Mouse (Mus musculus): Measurements from ENCODE around the gene Nr6a1. TPM values are rescaled to one million over a fixed set of nuclear protein-coding genes. Genes with fewer than 3 reads are reported as not detected.

Nr6a1 gene
- polyA plus RNA-seq, 1 experiment from 2014 or later = 0.87 TPM

GRCm38 (mm10) chr2:38711421-38711861 is 216.0 kb downstream of the Nr6a1 start:
- H3K9ac ChIP-seq = 0 out of 2 replicates have a peak overlapping the region, but pooled peaks have one; percentile 40

DNA sequence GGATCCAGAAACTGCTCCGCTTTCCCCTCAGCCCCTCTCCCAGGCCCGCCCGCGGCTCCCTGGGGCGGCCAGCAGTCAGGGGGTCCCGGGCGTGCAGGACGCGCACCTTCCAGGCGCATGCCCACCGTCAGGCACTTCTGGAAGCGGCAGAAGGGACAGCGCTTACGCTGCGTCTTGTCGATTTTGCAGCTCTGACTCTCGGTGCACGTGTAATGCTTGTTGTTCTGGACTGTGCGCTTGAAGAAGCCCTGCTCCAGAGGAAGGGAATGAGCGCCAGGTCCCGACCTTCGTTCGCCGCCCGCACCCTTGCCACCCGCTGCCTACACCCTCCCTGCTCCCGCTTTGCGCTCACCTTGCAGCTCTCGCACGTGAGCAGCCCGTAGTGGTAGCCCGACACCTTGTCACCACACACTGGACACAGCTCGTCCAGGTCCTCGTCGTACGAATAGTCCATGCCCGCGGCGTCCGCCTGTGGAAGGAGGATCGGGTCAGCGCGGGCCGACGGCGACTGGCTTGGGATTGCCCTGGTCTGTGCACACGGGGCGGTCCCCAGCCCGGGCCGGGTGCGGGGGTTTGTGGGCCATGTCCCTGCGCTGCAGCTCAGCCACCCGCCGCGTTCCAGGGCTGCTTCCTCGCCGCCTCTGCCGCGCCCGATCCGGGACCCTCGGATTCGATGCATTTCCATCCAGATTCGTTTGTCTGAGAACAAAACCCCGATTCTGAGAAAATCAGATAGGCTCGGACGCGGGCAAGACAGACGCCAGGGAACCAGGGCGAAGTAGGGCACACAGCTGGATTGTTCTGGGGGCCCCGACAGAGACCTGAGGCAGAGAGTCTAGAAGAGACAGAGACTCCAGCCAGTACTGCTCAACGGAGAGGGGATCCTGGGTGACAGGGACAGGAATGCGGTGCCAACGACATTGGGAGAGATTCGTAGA is 216.9 kb downstream of the Nr6a1 start:
- peaks cover 99% of the 10 kb centered on the region for H3K27me3 ChIP-seq (replicated peaks)
- H3K4me1 ChIP-seq = peaks cover 21% of the 10 kb centered on the region
- H3K4me3 ChIP-seq = peak overlapping the region; percentile 48
- no peak overlapping the region for H3K27ac ChIP-seq (replicated peaks)
- H3K9ac ChIP-seq = peak overlapping the region; percentile 16; the same call in 1 of the 2 replicates
- no peaks in the 10 kb centered on the region for H3K9me3 ChIP-seq
- no peaks in the 10 kb centered on the region for H3K36me3 ChIP-seq
- 1% methylated on average over 75 of the region's 75 CpGs for WGBS
- ATAC-seq (ENCODE audit: extremely low read depth, insufficient number of reproducible peaks, low FRiP score, low TSS enrichment) = no peak
- H3K4me2 ChIP-seq = peak overlapping the region; percentile 60

More at GRCm38 (mm10) chr2:38711421-38711861, 216.0 kb downstream of the Nr6a1 start:
- Histone ChIP-seq H3K27ac (replicated peaks) (no peak overlapping the region), H3K9me3 (no peaks in the 10 kb centered on the region), H3K27me3 (replicated peaks) (peaks cover 97% of the 10 kb centered on the region), H3K4me2 (peak overlapping the region; percentile 63), H3K36me3 (no peaks in the 10 kb centered on the region), H3K4me3 (peak overlapping the region; percentile 48), H3K4me1 (peaks cover 21% of the 10 kb centered on the region)
- ATAC-seq (ENCODE audit: extremely low read depth, insufficient number of reproducible peaks, low FRiP score, low TSS enrichment) = no peak
- WGBS = under 1% methylated on average over 40 of the region's 40 CpGs

DNA sequence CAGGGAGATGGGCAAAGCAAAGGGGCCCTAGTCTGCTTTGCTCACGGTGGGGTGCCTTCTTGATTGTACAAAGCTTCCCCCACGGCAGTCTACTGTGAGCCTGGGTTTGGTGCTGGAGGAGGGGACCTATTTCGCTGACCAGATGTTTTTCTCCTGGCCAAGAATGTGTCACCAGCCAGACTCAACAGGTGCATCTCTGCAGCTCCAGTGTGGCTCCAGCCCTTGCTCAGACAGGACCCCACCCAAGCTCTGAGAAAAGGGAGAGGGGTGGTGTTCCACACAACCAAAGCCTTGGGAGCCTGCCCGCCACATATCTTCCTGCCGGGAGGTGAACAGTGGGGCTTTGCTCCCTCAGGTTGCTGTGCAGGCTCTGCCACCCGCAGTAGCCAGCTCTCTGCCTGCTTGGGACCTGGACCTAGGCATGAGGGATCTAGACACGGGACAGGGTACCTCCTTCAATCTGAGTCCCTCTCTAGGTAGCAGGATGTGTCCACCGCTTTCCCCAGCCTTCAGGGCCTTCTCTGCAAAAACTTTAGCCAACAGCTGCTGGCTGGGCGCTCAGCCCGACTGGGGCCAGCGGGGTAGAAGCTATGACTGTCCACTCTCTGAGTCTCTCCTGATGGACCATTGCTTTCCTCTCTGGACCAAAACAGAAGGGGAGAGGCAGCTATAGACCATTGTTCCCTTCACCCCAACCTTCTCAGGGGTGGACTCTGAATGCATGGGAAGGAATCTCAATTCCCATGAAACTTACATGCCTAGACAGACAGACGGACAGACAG is 218.4 kb downstream of the Nr6a1 start:
- WGBS = 26% methylated on average over 12 of the region's 12 CpGs
- H3K36me3 ChIP-seq = no peaks in the 10 kb centered on the region
- H3K9ac ChIP-seq = no peak overlapping the region
- H3K27me3 ChIP-seq (replicated peaks) = peaks cover 100% of the 10 kb centered on the region
- H3K4me2 ChIP-seq = no peak overlapping the region
- no peaks in the 10 kb centered on the region for H3K9me3 ChIP-seq
- H3K4me3 ChIP-seq = no peak overlapping the region
- no peak for ATAC-seq (ENCODE audit: extremely low read depth, insufficient number of reproducible peaks, low FRiP score, low TSS enrichment)
- peaks cover 21% of the 10 kb centered on the region for H3K4me1 ChIP-seq
- no peak overlapping the region for H3K27ac ChIP-seq (replicated peaks)

GRCm38 (mm10) chr2:38706661-38707060 is 220.8 kb downstream of the Nr6a1 start:
- H3K9ac ChIP-seq = no peak overlapping the region
- no peak overlapping the region for H3K4me3 ChIP-seq
- H3K4me1 ChIP-seq = peaks cover 15% of the 10 kb centered on the region
- no peaks in the 10 kb centered on the region for H3K9me3 ChIP-seq
- WGBS = 29% methylated on average over 6 of the region's 6 CpGs
- H3K4me2 ChIP-seq = no peak overlapping the region
- peaks cover 99% of the 10 kb centered on the region for H3K27me3 ChIP-seq (replicated peaks)
- H3K36me3 ChIP-seq = no peaks in the 10 kb centered on the region
- no peak overlapping the region for H3K27ac ChIP-seq (replicated peaks)
- no peak for ATAC-seq (ENCODE audit: extremely low read depth, insufficient number of reproducible peaks, low FRiP score, low TSS enrichment)

DNA sequence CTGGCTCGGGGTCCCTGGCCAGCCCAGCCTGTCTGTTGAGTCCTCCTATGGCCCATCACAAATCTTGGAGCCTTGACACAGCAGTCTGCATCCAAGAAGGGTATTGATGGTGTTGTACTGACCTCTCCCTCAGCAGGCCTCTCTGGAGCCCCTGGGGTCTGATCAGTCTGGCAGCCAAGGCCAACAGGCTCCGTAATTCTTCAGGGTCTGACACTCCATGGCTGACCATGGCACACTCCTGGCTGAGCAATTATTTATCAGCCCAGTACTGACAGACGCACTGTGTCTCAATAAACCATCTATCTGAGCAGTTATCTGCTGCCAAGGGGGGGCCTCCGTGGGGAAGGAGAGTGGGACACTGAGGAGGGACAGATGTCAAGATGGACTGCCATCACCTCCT is 222.5 kb downstream of the Nr6a1 start:
- H3K4me3 ChIP-seq = no peak overlapping the region
- no peaks in the 10 kb centered on the region for H3K9me3 ChIP-seq
- ATAC-seq (ENCODE audit: extremely low read depth, insufficient number of reproducible peaks, low FRiP score, low TSS enrichment) = no peak
- no peak overlapping the region for H3K9ac ChIP-seq
- H3K36me3 ChIP-seq = no peaks in the 10 kb centered on the region
- peaks cover 97% of the 10 kb centered on the region for H3K27me3 ChIP-seq (replicated peaks)
- peaks cover under 1% of the 10 kb centered on the region; the same call in 1 of the 2 replicates for H3K4me1 ChIP-seq
- WGBS = 58% methylated on average over 4 of the region's 4 CpGs
- H3K27ac ChIP-seq (replicated peaks) = no peak overlapping the region
- no peak overlapping the region for H3K4me2 ChIP-seq

DNA sequence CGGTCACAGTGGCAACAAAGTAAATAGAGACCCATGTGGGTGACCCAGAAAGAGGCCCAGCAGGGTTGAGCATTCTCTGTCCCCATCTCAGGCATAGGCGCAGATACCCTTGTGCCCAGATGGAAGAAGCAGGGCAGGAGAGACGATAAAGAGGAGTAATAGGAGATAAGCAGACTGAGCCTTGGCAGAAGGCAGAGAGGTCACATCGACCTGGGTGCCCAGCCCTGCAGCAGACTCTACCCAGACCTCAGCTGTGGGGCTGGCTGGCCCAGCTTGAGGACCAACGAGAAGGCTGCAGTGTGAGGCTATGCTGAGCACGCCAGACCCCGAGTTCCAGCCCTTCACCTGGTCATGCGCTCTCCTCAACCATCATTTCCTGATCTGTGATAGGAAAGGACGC is 223.2 kb downstream of the Nr6a1 start:
- no peaks in the 10 kb centered on the region for H3K36me3 ChIP-seq
- no peaks in the 10 kb centered on the region for H3K9me3 ChIP-seq
- no peak overlapping the region for H3K27ac ChIP-seq (replicated peaks)
- H3K27me3 ChIP-seq (replicated peaks) = peaks cover 97% of the 10 kb centered on the region
- H3K4me2 ChIP-seq = no peak overlapping the region
- no peak overlapping the region for H3K9ac ChIP-seq
- no peak for ATAC-seq (ENCODE audit: extremely low read depth, insufficient number of reproducible peaks, low FRiP score, low TSS enrichment)
- H3K4me3 ChIP-seq = no peak overlapping the region
- 69% methylated on average over 9 of the region's 9 CpGs for WGBS
- H3K4me1 ChIP-seq = no peaks in the 10 kb centered on the region

DNA sequence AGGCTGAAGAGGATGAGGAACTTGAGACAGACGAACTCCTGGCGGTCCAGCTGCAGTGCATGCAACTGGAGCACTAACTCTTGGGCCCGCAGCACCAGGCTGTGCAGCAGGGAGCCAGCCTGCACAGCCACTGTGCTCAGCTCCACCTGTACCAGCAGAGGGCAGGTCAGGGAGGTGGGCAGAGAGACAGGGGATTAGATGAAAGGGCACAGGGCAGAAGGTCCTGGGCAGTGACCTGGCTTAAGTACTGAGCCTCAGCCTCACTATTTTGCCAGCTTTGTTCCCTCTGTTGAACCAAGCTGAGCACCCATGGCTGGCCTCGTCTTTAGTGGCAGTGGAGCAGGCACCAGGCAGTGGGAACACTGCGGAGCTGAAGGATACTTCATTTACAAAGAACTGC is 227.3 kb downstream of the Nr6a1 start:
- H3K27ac ChIP-seq (replicated peaks) = no peak overlapping the region
- H3K9me3 ChIP-seq = no peaks in the 10 kb centered on the region
- no peak overlapping the region for H3K9ac ChIP-seq
- 56% methylated on average over 5 of the region's 5 CpGs for WGBS
- ATAC-seq (ENCODE audit: extremely low read depth, insufficient number of reproducible peaks, low FRiP score, low TSS enrichment) = no peak
- H3K4me3 ChIP-seq = no peak overlapping the region
- no peak overlapping the region for H3K4me2 ChIP-seq
- H3K4me1 ChIP-seq = no peaks in the 10 kb centered on the region
- H3K36me3 ChIP-seq = no peaks in the 10 kb centered on the region
- peaks cover 97% of the 10 kb centered on the region for H3K27me3 ChIP-seq (replicated peaks)

- Histone ChIP-seq H3K9ac (no peak overlapping the region), H3K36me3 (no peaks in the 10 kb centered on the region), H3K4me3 (no peak overlapping the region), H3K4me2 (no peak overlapping the region), H3K27me3 (replicated peaks) (peaks cover 94% of the 10 kb centered on the region), H3K9me3 (no peaks in the 10 kb centered on the region), H3K4me1 (no peaks in the 10 kb centered on the region), H3K27ac (replicated peaks) (no peak overlapping the region)
- ATAC-seq (ENCODE audit: extremely low read depth, insufficient number of reproducible peaks, low FRiP score, low TSS enrichment) = no peak
- WGBS = 80% methylated on average over 5 of the region's 5 CpGs
These were observed 228.9 kb downstream of the Nr6a1 start for GRCm38 (mm10) chr2:38698623-38699022.

DNA sequence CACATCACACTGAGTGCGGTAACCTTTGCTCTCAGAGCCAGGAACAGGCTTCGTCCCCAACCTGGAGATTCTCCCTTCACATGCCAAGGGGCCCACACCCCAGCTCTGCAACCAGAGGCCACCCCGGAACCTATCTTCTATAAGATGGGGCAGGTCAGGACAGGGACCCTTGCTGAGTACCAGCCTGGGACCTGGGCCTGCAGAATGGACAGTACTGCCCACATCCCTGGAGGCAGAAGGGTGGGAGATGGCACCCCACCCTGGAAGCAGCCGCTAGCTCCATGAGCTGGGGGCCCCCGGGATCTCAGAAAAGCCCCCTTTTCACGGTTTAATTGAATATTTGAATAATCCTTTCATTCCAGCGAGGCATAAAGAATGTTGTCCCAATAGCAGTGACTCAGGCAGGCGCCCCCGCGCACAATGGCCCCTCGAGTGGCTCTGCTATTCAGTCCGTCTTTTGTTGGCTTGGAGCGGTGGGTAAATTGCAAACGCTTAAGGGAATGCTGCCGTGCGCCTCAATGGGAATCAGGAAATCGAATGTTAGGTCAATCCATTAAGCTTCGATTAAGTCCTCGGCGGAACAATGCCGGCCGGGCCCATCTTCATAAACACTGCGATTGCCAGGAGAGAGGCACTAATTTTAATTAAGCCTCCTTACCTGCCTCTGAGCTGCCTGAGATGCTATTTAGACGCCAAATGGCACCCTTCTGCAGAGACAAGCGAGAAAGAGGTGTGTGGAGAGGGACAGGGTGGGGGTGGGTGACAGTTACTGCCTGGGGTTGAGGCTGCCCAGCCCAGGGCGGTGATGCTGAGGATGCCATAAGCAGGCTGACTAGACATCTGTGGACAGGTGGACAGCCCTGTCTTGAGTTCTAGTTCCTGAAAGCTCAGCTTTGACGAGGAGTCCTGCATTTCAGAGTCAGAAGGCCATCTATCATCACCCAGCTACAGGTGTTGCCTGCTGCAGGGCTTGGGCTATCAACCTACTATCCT is 230.1 kb downstream of the Nr6a1 start:
- Histone ChIP-seq H3K4me3 (no peak overlapping the region), H3K4me2 (no peak overlapping the region), H3K27me3 (replicated peaks) (peaks cover 94% of the 10 kb centered on the region), H3K9ac (no peak overlapping the region), H3K36me3 (no peaks in the 10 kb centered on the region), H3K27ac (replicated peaks) (no peak overlapping the region), H3K9me3 (no peaks in the 10 kb centered on the region), H3K4me1 (no peaks in the 10 kb centered on the region)
- WGBS = 57% methylated on average over 27 of the region's 27 CpGs
- ATAC-seq (ENCODE audit: extremely low read depth, insufficient number of reproducible peaks, low FRiP score, low TSS enrichment) = no peak

DNA sequence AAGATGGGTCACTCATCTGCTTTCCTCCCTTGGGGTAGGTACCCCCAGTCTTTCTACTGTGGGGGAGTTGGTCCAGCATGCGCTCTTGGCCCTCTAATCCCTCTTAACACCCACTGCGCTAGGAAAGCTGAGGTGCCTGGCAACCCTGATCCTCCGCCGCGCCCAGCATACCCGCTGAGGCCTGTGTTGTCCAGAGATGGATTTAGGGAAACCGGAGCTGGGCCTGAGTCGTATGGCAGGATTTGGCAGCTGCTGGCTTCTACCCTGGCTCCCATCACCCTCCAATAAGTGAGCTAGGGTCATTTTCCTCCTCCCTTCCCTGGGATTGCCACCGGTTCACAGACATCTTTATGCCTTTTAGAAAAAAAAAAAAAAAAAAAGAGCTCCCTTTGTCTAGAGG is 231.7 kb downstream of the Nr6a1 start:
- Histone ChIP-seq H3K4me1 (no peaks in the 10 kb centered on the region), H3K4me3 (no peak overlapping the region), H3K9ac (no peak overlapping the region), H3K27me3 (replicated peaks) (peaks cover 94% of the 10 kb centered on the region), H3K27ac (replicated peaks) (no peak overlapping the region), H3K36me3 (no peaks in the 10 kb centered on the region), H3K4me2 (no peak overlapping the region), H3K9me3 (no peaks in the 10 kb centered on the region)
- WGBS = 60% methylated on average over 9 of the region's 9 CpGs
- no peak for ATAC-seq (ENCODE audit: extremely low read depth, insufficient number of reproducible peaks, low FRiP score, low TSS enrichment)
